Mouse (Mus musculus): Measurements from ENCODE around the gene Cmtm6.

GRCm38 (mm10) chr9:114759886-114760285, 29.0 kb downstream of the Cmtm6 start:
- TF ChIP-seq POLR2A (IDR thresholded peaks at IDR 0.05; ENCODE audit: control insufficient read depth, extremely low read depth, insufficient read depth, low read length, poor library complexity) (no peak), CTCF (IDR thresholded peaks at IDR 0.05; ENCODE audit: borderline replicate concordance, control insufficient read depth, extremely low read depth, insufficient read depth, low read length, poor library complexity) (no peak)

Data from thymus, adult 2 months (tissue).